Mouse (Mus musculus): ENCODE measurements around the gene Oas3. TPM values are rescaled to one million over a fixed set of nuclear protein-coding genes. Genes with fewer than 3 reads are reported as not detected.
"Not testable (repeated sequence)": the region's sequence is repeated elsewhere in the genome, so short reads cannot be mapped to it uniquely, and the experiment has no call there.

Gene Oas3
- polyA plus RNA-seq (2012; rRNA removed) = 0.58 and 0.72 TPM in 2 replicates

- no peak for DNase-seq (ENCODE audit: low read depth)
These were observed at the start of gene Oas3 for GRCm38 (mm10) chr5:120777478-120777877. TSS of gene Oas3 (minus strand) at chr5:120777661.

GRCm38 (mm10) chr5:120818999-120819398 is 41.5 kb upstream of the Oas3 start:
- no peak for DNase-seq (ENCODE audit: low read depth)

- no peak for DNase-seq (ENCODE audit: low read depth)
These were observed 38.5 kb upstream of the Oas3 start for GRCm38 (mm10) chr5:120815949-120816348.

DNA sequence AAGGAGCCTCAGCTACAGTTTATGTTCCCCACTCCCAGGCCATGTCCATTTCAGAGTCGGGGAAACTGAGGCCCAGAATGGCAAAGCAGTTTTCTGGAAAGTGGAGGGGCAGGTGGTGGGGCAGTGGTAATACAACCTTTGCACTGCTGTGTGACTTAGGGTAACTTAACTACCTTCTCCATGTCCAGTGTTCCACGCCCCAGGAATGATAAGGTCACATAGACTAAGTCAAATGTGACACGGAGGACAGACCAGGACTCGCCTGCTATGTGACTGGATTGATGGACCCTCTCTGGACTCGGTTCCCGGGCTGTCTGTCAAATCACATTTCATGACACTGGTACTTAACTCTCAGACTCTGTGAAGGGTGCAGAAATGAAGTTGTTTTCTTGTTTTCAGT is 35.6 kb upstream of the Oas3 start:
- DNase-seq (ENCODE audit: low read depth) = no peak

- DNase-seq (ENCODE audit: low read depth) = peak; percentile 51
These were observed 34.7 kb upstream of the Oas3 start, which contains the start of gene Oas1c for GRCm38 (mm10) chr5:120811951-120812819. TSS of gene Oas1c (minus strand) at chr5:120812514.

- no peak for DNase-seq (ENCODE audit: low read depth)
These were observed 31.7 kb upstream of the Oas3 start for GRCm38 (mm10) chr5:120809171-120809570.

DNA sequence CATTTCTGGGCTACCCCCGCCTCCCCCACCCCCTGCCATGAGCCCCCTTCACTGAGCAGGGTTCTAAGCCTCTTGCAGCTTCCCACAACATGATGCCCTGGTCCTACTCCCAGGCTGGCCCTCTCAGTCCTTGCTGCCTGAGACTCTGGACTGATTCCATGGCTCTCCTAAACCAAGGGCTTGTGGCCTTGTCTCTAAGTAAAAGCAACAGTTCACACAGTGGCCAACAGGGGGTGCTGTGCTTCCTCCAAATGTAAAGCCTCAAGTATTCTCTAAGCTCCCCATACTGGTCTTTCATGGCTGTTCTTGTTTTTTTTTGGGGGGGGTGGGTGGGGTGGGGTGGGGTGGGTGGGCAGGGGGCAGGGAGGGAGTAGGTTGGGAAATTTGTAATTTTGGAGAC is 29.0 kb upstream of the Oas3 start:
- DNase-seq (ENCODE audit: low read depth) = no peak

- no peak for DNase-seq (ENCODE audit: low read depth)
These were observed 26.1 kb upstream of the Oas3 start for GRCm38 (mm10) chr5:120803596-120803995.

- not testable (repeated sequence) for DNase-seq (ENCODE audit: low read depth)
These were observed 21.5 kb upstream of the Oas3 start for GRCm38 (mm10) chr5:120798943-120799342.

- not testable (repeated sequence) for DNase-seq (ENCODE audit: low read depth)
These were observed 20.7 kb upstream of the Oas3 start for GRCm38 (mm10) chr5:120798147-120798546.

GRCm38 (mm10) chr5:120795480-120796034 is 18.1 kb upstream of the Oas3 start, which contains the start of gene Oas1e:
TSS of gene Oas1e (minus strand) at chr5:120795530.
- DNase-seq (ENCODE audit: low read depth) = not testable (repeated sequence)

- DNase-seq (ENCODE audit: low read depth) = no peak
These were observed 15.6 kb upstream of the Oas3 start for GRCm38 (mm10) chr5:120793043-120793442.

- no peak for DNase-seq (ENCODE audit: low read depth)
These were observed 9.6 kb upstream of the Oas3 start for GRCm38 (mm10) chr5:120787042-120787441.

GRCm38 (mm10) chr5:120782446-120782845 is 5.0 kb upstream of the Oas3 start:
- no peak for DNase-seq (ENCODE audit: low read depth)

DNA sequence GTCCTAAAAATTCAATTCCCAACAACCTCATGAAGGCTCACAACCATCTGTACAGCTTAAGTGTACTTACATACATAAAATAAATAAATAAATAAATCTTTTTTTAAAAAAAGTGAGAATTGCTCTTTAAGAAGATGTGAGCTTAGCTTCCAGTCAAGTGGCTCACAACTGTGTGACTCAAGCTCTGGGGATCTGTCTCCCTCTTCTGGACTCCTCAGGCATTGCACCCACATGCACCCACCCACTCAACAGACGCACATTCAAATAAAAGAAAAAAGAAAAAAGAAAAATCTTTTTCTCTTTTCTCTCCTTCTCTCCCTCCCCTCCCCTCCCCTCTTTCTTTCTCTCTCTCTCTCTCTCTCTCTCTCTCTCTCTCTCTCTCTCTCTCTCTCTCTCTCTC is 4.2 kb upstream of the Oas3 start:
- DNase-seq (ENCODE audit: low read depth) = no peak

GRCm38 (mm10) chr5:120779922-120780321 is 2.5 kb upstream of the Oas3 start:
- no peak for DNase-seq (ENCODE audit: low read depth)

DNA sequence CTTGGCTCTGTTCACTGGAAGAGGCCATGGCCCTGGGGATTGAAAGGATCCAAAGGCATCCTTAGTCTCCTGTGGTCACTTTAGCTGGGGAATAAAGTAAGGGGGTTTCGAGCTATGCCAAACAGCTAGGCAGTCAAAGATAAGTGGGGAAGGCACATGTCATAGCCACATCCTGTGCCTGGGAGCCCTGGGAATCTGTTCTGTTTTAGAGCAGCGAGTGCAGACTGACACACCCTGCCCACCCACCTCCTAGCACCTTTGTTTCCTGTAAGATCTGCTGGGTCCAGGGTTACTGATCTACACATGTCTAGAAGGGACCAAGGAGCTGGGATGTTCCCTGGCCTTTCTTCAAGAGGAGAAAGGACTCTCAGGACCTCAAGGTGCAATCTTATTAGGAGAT is 1.5 kb upstream of the Oas3 start:
- DNase-seq (ENCODE audit: low read depth) = no peak

DNA sequence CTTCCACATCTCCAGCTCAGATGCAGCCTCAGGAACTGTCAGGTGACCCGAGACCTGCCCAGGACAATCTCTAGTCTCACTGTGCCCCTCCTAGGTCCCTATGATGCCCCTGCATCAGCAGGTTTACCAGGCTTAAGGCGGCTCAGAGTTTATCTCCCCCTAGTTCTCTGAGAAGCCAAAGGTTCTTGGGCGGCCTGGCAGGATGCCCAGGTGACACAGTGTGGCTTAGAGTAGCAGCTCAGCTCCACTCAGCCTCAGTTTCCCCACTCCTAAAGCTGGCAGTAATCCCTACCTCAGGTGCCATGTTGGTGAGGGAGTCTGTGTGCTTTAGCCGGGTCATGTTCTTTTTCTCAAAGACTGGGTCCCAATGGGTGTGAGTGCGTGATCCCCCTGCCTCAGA is 660 bp downstream of the Oas3 start:
- DNase-seq (ENCODE audit: low read depth) = no peak

DNA sequence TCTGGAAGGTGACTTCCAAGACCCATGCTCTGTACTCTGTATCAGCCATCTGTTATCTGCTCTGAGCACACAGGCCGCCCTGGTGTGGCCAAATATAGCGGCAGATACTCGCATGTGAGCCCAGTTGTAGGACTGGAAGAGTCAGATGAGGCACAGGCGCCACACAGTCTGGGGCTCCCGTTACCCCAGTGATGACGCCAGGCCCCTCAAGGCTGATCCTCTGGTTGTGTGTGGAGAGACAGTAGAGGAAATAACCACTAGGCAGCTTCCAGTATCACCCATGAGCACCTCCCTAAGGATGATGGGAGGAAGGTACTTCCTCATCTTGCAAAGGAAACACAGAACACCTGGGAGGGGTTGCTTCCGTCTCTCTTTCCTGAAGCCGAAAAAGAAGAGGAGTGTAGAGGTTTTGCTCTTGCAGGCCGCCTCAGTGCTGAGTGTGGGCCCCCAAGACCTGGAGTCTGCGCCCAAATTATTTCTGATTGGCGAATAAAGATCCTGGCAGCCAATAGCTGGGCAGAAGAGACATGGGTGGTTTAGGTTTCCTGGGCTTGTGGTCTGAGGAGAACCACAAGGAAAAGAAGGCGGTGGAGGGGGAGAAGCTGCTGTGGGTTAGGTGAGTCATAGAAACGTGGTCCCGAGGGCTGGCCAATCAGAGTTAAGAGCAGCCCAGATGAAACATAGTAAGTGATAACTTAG is 2.0 kb downstream of the Oas3 start:
- no peak for DNase-seq (ENCODE audit: low read depth)

- DNase-seq (ENCODE audit: low read depth) = no peak
These were observed 8.1 kb downstream of the Oas3 start for GRCm38 (mm10) chr5:120769396-120769795.

- DNase-seq (ENCODE audit: low read depth) = no peak
These were observed 12.5 kb downstream of the Oas3 start for GRCm38 (mm10) chr5:120765010-120765409.

DNA sequence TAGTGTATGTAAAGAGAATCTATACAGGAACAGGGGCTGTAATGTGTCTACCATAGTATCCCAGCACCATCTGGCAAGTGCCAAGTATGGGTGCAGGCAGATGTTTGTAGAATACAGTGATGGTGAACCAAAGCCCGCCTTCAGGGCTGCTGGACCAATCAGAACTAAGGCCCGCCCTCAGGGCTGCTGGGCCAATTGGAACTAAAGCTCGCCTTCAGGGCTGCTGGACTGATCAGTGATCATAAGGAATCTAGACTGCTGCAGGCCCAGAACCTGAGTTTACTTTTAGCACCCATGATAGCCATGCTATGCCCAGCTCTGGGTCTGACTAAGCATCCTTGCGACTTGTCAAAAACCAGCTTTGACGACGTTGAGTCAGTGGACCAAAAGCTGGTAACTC is 15.6 kb downstream of the Oas3 start:
- no peak for DNase-seq (ENCODE audit: low read depth)

GRCm38 (mm10) chr5:120754215-120754614 is 23.2 kb downstream of the Oas3 start:
- no peak for DNase-seq (ENCODE audit: low read depth)
